Mouse (Mus musculus) c-Kit-positive CD71-positive TER-119-positive erythroid progenitor cells, embryonic 14.5 days (primary cell): ENCODE measurements at regions not wholly inside any gene's neighbourhood (a gene's known extent, or its start where the extent isn't known, plus 50 kb on each side); places are given as distances from the start of the nearest gene placed in this dataset.
"Not testable (repeated sequence)": the region's sequence is repeated elsewhere in the genome, so short reads cannot be mapped to it uniquely, and the experiment has no call there.

ENCODE experiments used
- DNase-seq: peaks from one replicate; pipeline ENCODE4 v3.0.0-alpha.2; 2013; ENCODE audit warnings: low spot score

- DNase-seq: no peak
Measured at GRCm38 (mm10) chr10:120726369-120726768, 172.5 kb downstream of the Msrb3 start.

DNA sequence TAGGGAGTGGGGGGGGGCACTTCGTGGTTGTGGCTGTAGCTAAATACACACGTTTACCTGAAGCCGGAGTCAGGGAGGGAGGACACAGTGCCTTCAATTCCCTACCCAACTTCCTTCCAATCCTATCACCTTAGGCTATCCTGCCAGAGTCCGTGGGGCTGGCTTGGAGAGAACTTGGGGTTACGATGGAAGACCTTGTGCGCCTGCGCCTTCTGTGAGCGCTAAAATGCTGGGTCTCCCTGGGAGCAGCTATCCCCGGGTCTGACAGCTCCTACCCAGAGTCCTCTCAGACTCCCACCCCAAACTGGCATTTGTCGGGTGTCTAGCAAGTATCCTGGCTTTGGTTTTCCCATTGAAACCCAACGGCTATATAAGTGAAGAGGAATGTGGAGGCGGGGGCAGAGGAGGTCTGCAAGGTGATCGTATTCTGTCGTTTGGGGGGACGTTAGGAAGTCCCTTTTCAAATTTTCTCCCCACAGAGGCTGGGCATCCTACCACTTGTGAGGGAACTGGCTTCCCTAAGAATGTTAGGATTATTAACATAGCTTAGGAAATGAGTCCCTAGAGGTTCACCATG lies 176.9 kb downstream of the Msrb3 start:
- no peak for DNase-seq

GRCm38 (mm10) chr10:120720981-120721380 lies 177.9 kb downstream of the Msrb3 start:
- no peak for DNase-seq

DNA sequence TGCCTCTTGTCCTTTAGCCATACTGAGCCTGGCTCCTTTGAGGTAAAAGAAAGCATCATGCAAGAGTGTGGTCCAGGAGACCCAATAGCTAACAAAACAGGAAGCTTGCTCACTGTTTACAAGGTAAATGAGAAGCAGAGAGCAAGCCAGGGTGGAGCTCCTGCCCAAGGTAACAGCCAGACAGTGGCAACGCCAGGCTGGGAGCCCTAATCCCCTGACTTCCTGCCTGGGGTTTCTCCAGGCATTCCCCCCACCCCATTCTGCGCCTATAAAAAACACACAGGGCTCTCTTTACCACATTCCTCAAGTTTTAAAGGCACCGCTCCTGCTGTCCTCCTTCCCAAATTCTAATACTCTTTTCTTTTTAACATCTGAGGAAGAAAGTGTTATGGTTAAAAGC lies 178.8 kb downstream of the Msrb3 start:
- no peak for DNase-seq

GRCm38 (mm10) chr10:120717159-120717567 lies 181.7 kb downstream of the Msrb3 start:
- DNase-seq: no peak

DNA sequence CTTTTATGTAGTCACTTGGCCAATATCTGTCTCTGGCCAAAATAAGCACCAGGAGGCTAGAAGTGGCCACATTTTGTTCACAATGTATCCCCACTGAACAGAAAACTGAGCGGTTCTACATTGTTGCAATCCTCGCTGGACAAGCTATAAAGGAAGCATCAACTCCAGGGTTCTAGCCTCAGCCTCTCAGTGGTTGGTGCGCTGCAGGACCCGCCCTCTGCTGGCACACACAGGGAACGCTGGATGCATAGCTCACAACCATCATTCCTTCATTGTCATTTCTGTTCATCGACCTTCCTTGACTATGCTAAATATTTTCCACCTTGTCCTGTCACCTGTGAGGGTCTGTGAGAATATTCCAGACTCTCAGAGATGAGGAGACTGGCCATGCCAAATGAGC lies 182.5 kb downstream of the Msrb3 start:
- no peak for DNase-seq

DNA sequence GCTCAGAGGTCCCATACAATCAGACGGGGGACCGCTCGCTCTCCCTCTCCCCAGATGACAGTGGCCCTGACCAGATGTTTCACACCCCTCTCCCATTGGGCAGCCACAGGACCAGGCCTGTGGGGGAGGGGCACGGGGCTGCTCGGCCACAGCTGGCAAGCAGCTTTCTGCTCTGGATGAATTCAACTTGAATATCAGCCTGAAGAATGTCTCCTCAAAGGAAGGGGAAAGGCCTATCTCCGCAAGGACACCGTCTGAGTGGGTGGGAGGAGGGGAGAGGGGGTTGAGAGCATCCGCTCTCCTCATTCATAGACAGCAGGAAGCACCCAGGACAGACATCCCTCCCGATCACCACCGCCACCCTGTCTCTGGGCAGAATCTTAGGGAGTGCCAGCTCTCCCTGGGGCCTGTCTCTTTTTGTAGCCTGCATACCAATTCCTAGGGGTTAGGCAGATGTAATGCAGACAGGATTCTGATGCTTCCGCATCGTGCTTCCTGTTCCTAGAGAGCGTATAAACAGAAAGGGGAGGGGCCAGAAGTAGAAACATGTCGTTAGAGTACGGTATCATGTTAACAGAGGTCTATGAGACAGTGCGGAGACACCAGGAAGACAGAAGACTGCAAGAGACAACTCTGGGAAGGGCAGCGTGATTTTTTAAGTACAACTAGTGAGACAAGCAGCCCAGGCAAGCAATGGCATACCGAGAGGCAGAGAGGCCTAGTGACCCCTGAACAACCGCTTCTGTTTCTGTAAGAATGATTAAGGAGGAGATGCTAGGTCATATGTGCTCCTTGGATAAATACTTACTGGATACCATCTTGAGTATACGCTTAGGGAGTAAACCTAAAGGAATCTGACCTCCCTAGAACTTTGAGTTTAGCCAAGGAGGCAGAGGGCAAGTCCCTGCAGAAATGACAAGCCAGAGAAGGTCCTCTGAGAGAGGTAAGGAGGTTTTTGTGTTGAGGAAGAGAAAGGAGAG lies 190.8 kb downstream of the Msrb3 start:
- DNase-seq: no peak

DNA sequence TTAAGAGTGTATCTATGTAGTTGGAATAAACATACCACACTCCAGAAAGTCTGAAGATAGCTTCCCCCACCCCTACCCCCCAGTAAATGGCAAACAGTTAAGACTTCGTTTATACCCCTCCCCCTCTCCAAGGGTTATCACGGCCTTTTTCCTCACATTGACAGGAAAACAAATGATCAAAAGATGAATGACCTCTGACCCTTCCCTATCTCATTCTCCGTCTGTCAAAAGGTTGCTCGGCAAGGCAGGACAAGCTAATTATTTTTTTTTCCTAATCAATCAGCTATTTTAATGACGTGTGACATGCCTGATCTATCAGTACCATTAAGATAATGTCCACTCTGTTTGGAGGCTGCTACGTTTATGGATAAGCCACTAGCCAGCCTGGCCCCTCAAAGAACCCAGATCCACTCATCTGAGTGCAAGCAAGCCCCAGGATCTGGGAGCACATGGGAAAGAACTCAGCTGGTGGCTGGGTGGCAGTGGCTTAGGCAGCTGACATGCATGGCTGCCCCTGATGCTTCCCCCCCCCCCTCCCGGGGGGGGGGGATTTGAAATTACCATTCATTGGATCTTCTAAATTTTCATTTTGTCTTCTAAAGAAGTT lies 192.1 kb downstream of the Msrb3 start:
- DNase-seq: no peak

DNA sequence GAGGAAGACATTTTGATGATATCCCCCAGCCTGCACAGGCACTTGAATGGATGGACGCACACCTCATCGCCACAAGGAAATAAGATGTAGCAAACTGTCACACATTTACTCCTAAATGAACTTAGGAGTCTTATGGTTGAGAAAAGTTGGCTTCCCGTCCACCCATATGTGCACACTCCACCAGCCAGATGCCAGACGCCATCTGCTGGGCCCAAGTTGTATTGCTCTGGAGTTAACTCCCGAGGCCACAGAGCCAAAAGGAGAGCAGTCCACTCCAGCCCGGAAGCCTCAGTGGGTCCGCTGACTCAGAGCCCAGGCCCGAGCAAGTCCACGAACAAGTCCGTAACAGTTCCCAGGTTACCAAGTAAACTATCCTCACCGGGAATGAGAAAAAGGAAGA lies 197.1 kb downstream of the Msrb3 start:
- DNase-seq: peak; percentile 28

GRCm38 (mm10) chr10:120697275-120697856 lies 201.5 kb downstream of the Msrb3 start:
- DNase-seq: no peak

- no peak for DNase-seq
Measured at GRCm38 (mm10) chr10:120696481-120696880, 202.4 kb downstream of the Msrb3 start.

DNA sequence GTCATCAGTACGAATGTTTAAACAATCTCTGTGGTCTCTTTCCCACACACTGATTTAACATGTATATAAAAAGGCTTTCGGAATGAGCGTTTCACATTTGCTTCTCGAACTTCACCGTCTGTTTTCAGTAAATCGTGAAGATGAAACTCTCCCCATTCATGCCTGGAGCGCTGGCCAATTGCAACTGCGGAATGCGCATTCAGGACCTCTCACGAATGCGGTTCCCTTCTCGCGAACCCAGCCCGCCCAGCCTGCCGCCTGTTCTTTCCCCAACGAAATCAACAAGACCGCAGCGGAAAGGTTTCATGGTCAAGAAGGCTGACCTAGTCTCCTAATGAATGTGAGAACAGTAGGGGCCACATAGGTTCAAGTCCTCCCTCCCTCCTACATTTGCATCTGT lies 204.4 kb downstream of the Msrb3 start:
- DNase-seq: no peak

GRCm38 (mm10) chr10:120691451-120691850 lies 207.4 kb downstream of the Msrb3 start:
- DNase-seq: no peak

GRCm38 (mm10) chr10:120686123-120686522 lies 209.9 kb upstream of the Hmga2 start:
- no peak for DNase-seq

- no peak for DNase-seq
Measured at GRCm38 (mm10) chr10:120682021-120682420, 205.8 kb upstream of the Hmga2 start.

DNA sequence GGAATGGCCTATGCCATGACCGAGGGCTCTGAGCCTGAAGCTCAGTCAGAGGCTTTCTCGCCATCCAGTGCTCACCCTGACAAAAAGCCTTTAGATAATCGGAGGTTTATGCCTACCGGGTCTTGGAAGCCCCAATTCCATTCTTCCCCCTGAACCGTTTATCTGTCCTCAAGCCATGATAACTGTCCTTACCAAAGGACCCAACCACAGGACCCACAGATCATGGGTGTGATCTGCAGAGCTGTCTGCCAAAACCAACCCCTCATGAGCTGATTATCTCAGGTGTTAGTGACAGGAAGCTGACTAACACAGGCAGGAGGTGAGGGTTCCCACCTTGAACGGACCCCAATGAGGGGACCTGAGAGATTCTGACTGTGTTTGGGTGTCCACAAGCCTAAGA lies 203.7 kb upstream of the Hmga2 start:
- DNase-seq: no peak

- no peak for DNase-seq
Measured at GRCm38 (mm10) chr10:120678277-120678676, 202.0 kb upstream of the Hmga2 start.

DNA sequence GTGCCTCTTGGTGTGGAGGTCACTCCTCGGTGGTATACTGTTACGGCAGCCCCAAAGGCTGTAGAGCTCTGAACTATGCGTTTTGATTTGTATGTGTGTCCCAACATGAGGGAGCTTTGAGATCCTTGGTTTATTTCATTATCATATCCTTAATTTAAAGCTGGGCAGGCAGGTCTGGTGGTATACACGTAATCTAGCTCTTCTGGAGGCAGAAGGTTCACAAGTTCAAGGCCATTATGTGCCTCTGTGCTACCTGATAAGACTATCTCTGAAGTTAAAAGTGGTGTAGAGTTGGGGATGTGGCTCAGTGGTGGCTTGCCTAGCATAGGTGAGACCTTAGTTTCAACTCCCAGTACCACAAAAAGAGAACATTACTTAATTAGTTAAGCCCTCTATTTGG lies 199.1 kb upstream of the Hmga2 start:
- DNase-seq: no peak

- DNase-seq: no peak
Measured at GRCm38 (mm10) chr10:120674321-120675045, 198.2 kb upstream of the Hmga2 start.

GRCm38 (mm10) chr10:120667678-120668031 lies 191.4 kb upstream of the Hmga2 start:
- not testable (repeated sequence) for DNase-seq

GRCm38 (mm10) chr10:120666985-120667677 lies 190.9 kb upstream of the Hmga2 start:
- DNase-seq: no peak
